Mouse (Mus musculus): Measurements from ENCODE around the gene Xylb.

The Xylb gene

DNA sequence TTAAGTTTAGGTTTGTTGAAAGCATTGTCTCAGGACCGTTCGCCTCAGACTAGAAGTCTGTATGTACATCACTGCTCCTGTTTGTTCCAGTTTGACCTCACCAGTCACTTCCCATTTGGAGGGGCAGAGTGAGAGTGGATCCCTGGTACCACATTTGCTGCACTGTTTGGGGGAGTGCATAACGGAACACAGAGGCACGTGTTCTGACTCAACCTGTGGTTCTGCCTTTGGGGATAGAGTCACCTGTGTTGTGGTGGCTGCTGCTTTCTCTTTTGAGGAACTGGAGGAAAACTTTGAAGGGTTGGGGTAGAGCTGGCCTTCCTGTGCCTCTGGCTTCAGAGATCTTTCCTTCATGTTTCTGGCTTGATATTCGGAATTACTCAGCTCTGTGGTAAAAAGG is 46.9 kb downstream of the Xylb start:
- TF ChIP-seq GATA4 (IDR thresholded peaks at IDR 0.05; ENCODE audit: insufficient replicate concordance, low read length) = no peak

DNA sequence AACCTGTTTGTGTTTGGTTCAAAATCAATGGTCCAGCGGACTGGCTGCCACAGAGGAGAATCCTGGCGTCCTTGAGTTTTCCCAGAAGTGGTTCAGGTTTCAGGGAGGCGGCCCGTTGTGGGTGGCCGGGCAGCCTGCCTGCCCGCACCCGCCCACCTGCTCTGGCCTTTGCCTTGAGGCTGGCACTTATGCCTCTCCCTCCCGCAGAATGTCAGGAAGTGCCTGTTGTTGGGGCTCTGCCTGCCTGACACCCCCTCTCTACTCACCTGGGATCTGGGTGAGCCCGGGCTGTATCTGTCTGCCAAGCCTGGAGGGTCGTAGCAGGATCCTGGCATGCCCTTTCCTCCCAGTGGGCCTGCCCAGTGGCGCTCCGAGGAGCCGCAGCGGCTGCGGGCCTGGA is 50.7 kb downstream of the Xylb start:
- TF ChIP-seq GATA4 (IDR thresholded peaks at IDR 0.05; ENCODE audit: insufficient replicate concordance, low read length) = no peak

DNA sequence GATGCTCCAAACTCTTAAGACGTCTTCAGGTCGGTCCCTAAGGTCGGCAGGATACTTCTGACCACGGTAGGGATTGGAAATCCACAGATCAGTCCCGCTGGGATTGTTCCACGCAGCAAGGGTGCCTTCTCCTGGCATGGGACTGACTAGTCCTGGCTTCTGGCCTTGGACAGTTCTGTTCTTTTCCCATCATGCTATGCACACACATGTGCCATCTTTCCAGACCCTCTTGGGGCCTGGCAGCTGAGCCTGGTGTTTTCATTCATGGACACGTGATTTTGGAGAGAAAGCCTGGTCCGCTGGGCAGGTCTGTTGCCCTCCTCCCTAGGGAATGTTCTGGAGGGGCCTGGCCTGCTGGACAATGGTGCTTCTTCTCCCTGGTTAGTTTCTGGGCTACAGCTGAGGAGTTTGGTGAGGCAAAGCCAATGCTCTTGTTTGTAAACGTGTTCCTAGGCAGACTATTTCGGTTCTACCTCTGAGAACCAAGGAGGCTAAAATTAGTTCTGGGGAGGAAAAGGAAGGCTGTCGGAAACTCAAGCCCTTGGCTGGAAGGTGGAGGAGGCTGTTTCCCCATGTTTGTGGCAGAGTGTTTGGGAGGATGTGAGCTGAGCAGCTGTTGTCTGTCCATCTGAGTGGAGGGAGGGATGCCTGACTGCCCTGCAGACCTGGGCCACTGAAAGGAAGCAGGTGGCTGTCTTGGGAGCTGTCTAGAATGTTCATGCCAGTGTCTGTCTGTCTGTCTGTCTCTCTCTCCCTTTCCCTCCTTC is 51.9 kb downstream of the Xylb start:
- TF ChIP-seq GATA4 (IDR thresholded peaks at IDR 0.05; ENCODE audit: insufficient replicate concordance, low read length) = no peak

GRCm38 (mm10) chr9:119409864-119410263 is 52.7 kb downstream of the Xylb start:
- TF ChIP-seq GATA4 (IDR thresholded peaks at IDR 0.05; ENCODE audit: insufficient replicate concordance, low read length) = no peak

DNA sequence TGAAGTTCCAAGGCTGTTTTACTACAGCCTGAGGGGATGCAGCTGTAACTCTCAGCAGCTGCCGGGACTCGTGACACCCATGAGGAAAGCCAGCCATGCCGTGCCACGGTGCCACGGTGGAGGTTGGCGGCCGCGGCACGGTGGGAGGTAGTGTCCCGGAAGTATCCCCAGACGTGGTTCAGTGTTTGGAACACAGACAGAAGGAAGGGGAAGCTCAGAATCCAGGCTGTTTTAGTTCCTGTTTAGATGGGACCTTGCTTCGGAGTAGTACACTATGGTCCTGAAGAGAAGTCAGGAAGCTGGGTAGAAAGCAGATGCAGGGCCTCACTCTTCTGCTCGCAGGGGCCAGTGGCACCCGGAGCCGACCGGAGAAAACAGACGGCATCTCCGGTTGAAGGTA is 60.8 kb downstream of the Xylb start:
- TF ChIP-seq GATA4 (IDR thresholded peaks at IDR 0.05; ENCODE audit: insufficient replicate concordance, low read length) = no peak

DNA sequence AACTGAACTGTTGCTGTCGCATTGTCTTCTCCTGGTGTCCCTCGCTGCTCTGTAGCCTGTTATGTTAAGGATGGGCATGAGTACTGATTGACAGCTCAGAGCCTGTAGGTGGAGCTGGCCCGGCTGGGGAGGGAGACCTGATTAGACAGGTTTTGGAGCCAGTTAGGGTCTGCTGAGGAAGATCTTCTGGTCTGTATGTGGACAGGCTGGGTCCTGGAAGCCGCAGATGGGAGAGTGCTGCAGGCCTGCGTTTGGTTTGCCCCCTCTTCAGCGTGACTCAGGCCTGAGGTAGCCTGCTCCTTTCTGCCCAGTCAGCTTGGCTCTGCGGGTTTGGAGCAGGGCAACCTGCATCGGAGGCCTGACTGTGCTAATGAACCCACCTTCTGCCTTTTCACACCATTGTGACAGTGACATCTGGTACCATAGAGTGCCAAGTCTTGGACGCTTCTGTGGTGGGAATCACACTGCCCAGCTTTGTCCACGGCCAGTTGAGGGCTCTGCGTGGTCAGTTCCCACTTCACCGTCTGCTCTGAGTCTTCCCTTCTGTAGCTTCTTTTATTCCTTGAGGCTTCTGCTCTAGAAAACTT is 62.8 kb downstream of the Xylb start:
- no peak for TF ChIP-seq GATA4 (IDR thresholded peaks at IDR 0.05; ENCODE audit: insufficient replicate concordance, low read length)

DNA sequence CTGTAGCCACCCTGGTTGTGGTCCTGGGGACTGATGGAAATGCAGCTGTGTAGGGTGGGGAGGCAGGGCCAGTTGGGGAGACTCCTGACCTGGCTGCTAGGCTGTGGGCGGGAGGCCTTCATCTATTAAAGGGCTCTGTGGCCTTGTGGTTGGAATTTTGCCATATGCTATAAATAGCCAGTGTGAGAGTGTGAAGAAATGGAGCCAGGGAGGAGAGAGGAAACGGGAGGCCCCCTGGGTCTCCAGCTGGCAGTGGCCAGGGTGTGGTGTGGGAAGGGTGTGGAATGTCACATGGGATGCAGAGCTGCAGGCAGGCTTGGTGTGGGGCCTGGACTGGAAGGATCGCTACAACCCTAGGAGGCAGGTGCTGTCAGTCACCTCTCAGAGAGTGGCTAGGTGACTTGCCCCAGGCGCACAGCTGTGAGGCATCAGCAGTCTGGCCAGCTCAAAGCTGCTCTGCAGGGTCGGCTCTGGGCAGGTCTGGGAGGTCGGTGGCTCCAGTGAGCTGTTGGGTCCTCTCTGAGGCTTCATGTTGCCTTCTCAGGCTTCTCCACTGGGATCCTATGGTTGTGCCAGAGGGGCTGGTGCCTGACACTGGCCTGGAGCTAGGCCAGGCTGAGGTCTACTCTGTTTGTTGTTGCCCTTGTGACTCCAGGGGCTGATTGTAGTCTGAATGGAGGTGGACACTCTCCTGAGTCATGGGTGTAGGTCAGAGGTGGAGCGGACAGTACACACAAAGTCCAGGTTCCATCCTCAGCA is 68.2 kb downstream of the Xylb start:
- no peak for TF ChIP-seq GATA4 (IDR thresholded peaks at IDR 0.05; ENCODE audit: insufficient replicate concordance, low read length)

GRCm38 (mm10) chr9:119425976-119426415 is 68.8 kb downstream of the Xylb start:
- no peak for TF ChIP-seq GATA4 (IDR thresholded peaks at IDR 0.05; ENCODE audit: insufficient replicate concordance, low read length)

DNA sequence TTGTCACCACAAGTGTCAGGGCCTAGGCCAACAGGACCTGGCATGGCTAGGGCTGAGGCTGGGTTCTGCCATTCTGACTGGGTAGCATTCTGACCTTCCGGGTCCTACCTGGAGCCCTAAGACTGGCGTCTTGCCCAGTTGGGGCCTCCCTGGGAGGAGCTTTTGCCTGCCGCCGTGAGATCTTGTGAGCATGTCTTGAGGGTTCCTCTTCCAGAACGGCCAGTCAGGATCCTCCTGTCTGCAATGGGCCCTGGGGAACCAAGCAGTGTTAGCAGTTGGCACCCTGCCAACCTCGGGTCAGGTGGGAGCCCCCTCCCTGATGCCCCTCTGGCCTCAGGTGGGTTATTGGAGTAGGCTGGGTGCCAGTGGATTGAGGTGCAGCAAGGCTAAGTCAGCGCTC is 69.3 kb downstream of the Xylb start:
- no peak for TF ChIP-seq GATA4 (IDR thresholded peaks at IDR 0.05; ENCODE audit: insufficient replicate concordance, low read length)

DNA sequence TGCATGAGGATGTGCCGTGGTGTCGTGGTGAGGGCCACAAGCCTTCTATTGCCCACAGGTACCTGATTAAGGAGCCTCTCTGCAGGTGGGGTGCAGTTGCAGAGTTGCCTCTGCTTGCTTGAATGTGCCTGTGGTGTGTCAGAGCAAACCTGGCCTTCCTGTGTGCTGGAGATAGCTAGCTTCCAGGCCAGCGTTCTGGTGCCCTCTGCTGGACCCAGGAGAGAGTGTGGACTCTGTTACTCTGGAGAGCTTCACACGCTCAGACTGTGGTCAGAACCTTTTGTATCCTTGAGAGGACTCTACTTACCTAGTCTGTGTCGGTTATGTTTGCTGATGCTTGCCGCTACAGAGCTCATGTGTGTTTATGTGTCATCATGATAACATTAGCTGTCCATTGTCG is 73.1 kb downstream of the Xylb start:
- no peak for TF ChIP-seq GATA4 (IDR thresholded peaks at IDR 0.05; ENCODE audit: insufficient replicate concordance, low read length)

- no peak for TF ChIP-seq GATA4 (IDR thresholded peaks at IDR 0.05; ENCODE audit: insufficient replicate concordance, low read length)
Measured at GRCm38 (mm10) chr9:119435855-119436254, 78.7 kb downstream of the Xylb start.

DNA sequence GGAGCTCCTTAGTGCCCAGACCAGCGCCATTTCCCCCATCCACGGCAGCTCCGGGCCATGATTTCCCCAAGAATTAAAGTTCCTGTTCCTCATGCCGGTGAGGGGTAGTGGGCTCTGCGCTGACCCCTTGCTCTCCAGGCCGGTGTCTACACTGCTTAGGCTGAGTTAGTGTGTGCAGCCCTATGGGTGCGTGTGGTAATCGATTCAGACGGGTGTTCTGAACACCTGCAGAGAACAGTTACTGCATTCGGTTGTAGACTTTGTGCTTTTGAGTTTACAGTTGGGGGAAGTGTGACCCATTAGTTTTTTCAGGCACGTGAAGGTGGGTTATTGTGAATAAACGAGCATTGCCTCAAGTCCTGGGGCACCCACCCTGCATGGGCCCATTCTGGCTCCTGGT is 80.9 kb downstream of the Xylb start:
- TF ChIP-seq GATA4 (IDR thresholded peaks at IDR 0.05; ENCODE audit: insufficient replicate concordance, low read length) = no peak

DNA sequence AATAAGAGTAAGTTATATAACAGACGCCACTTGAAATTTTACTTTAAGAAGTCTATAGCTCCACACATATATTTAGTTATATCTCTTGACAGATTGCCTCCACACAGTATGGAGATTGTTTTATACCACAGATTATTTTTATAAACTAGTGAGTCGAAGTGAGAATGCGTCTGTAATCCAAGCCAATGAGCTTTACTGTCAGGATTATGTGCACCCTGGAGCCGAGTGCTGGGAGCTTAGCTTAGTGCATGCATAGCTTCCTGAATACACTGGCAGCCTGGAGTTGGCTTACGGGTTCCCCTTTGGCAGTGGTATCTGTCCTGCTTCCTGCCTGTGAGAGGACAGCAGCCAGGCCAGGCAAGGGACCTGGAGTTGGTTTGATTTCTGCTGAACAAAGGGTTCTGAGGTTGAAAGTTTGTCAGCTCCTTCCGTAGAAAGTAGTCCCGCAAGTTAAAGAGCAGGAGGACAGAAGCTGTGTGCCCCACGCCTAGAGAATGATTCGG is 81.4 kb downstream of the Xylb start:
- TF ChIP-seq GATA4 (IDR thresholded peaks at IDR 0.05; ENCODE audit: insufficient replicate concordance, low read length) = peak; percentile 14; the same call in 1 of the 2 replicates

All from liver, adult (tissue).